Mouse (Mus musculus) hindbrain, embryonic 11.5 days (tissue): ENCODE measurements around the gene Grip1. TPM values are rescaled to one million over a fixed set of nuclear protein-coding genes. Genes with fewer than 3 reads are reported as not detected.

Source experiments
- ATAC-seq: fragments of 200-750 bp; cut with Nextera tagmentation; 2 replicates; pipeline ENCODE4 v1.8.0; 2017; ENCODE audit warnings: mild to moderate bottlenecking, moderate TSS enrichment, moderate library complexity; ENCODE audit not compliant: low FRiP score
- DNase-seq: peaks from one replicate; pipeline ENCODE4 v3.0.0-alpha.2; 2015; ENCODE audit warnings: low spot score
- H3K27ac ChIP-seq: fragments of 300-500 bp; sonication (generic); 2 replicates; pipeline ENCODE4 v1.5.1; 2014; ENCODE audit warnings: mild to moderate bottlenecking, low read depth, low read length
- H3K27me3 ChIP-seq: fragments of 300-500 bp; sonication (generic); 2 replicates; pipeline ENCODE4 v1.6.1; 2014; ENCODE audit warnings: mild to moderate bottlenecking, low read length, moderate library complexity, mixed read lengths; ENCODE audit not compliant: control insufficient read depth, insufficient read depth
- H3K36me3 ChIP-seq: fragments of 300-500 bp; sonication (generic); 2 replicates; pipeline ENCODE4 v1.6.1; 2014; ENCODE audit warnings: mild to moderate bottlenecking, low read length, moderate library complexity, mixed read lengths; ENCODE audit not compliant: control insufficient read depth, insufficient read depth
- H3K4me1 ChIP-seq: fragments of 300-500 bp; sonication (generic); replicated peaks from 2 replicates; pipeline ENCODE4 v1.6.1; 2014; ENCODE audit warnings: low read length, mixed read lengths; ENCODE audit not compliant: control insufficient read depth, insufficient read depth
- H3K4me2 ChIP-seq: fragments of 300-500 bp; sonication (generic); replicated peaks from 2 replicates; pipeline ENCODE4 v1.6.1; 2014; ENCODE audit warnings: mild to moderate bottlenecking, low read depth, low read length
- H3K4me3 ChIP-seq: fragments of 300-500 bp; sonication (generic); 2 replicates; pipeline ENCODE4 v1.5.1; 2014; ENCODE audit warnings: low read depth, low read length
- H3K9ac ChIP-seq: fragments of 300-500 bp; sonication (generic); 2 replicates; pipeline ENCODE4 v1.6.1; 2014; ENCODE audit warnings: low read depth, low read length
- H3K9me3 ChIP-seq: fragments of 300-500 bp; sonication (generic); 2 replicates; pipeline ENCODE4 v1.6.1; 2016; ENCODE audit warnings: low read length; ENCODE audit not compliant: control insufficient read depth
- WGBS: fragments of 180-500 bp; shearing (Covaris S2); extraction: QIAGEN DNeasy Blood & Tissue Kit; methylation state at CpG from one replicate; pipeline ENCODE4 v1.1.7; 2014; 5-methylcytosine and 5-hydroxymethylcytosine counted together
- polyA plus RNA-seq: library from polyadenylated mRNA; unstranded; fragments of >200 nt; fragmentation: Nextera tagmentation; extraction: Ambion mirVana; gene quantifications from 2 replicates; pipeline ENCODE4 v1.2.1, GENCODE M21; 2014

Grip1 gene
- polyA plus RNA-seq, 1 experiment from 2014 or later: 11.8 TPM

- DNase-seq: no peak
- H3K4me3 ChIP-seq: no peak overlapping the region
- no peaks in the 10 kb centered on the region for H3K36me3 ChIP-seq
- no peak overlapping the region for H3K9ac ChIP-seq
- no peak for ATAC-seq
- no peaks in the 10 kb centered on the region for H3K4me1 ChIP-seq
- H3K4me2 ChIP-seq: no peak overlapping the region
- WGBS: 75% methylated on average over 5 of the region's 5 CpGs
- no peaks in the 10 kb centered on the region for H3K9me3 ChIP-seq
- no peaks in the 10 kb centered on the region for H3K27me3 ChIP-seq
- H3K27ac ChIP-seq: no peak overlapping the region
Observed at GRCm38 (mm10) chr10:119778871-119779270, 325.2 kb downstream of the Grip1 start.

- H3K4me1 ChIP-seq: no peaks in the 10 kb centered on the region
- H3K27me3 ChIP-seq: no peaks in the 10 kb centered on the region
- no peaks in the 10 kb centered on the region for H3K9me3 ChIP-seq
- no peak overlapping the region for H3K4me3 ChIP-seq
- ATAC-seq (no peak), DNase-seq (no peak)
- no peak overlapping the region for H3K9ac ChIP-seq
- H3K4me2 ChIP-seq: no peak overlapping the region
- 91% methylated on average over 1 of the region's 1 CpGs for WGBS
- H3K36me3 ChIP-seq: no peaks in the 10 kb centered on the region
- no peak overlapping the region for H3K27ac ChIP-seq
Observed at GRCm38 (mm10) chr10:119779657-119780056, 326.0 kb downstream of the Grip1 start.

- H3K27me3 ChIP-seq: no peaks in the 10 kb centered on the region
- H3K9me3 ChIP-seq: no peaks in the 10 kb centered on the region
- H3K4me3 ChIP-seq: no peak overlapping the region
- H3K4me1 ChIP-seq: no peaks in the 10 kb centered on the region
- no peaks in the 10 kb centered on the region for H3K36me3 ChIP-seq
- no peak overlapping the region for H3K4me2 ChIP-seq
- H3K9ac ChIP-seq: no peak overlapping the region
- H3K27ac ChIP-seq: no peak overlapping the region
- ATAC-seq (no peak), DNase-seq (no peak)
- 80% methylated on average over 1 of the region's 1 CpGs for WGBS
Observed at GRCm38 (mm10) chr10:119790507-119790906, 336.9 kb downstream of the Grip1 start.

DNA sequence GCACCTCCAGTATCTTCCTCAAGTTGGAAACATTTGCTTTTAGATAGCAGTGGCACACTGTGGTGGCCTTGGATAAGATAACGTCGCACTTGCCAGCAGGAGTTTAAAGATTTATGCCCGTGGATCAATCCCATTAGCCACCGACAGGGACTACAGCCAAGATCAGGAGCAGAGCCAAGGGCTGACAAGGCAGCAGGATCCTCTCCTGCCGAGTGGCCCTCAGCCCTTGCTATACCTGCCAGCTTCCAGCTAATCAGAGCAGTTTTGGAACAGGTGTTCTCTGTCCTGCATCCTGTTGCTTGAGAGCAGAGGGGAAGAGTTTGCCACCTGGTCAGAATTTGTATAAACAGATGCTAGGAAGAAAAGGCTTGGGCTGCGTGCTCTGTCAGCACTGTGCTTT, 348.8 kb downstream of the Grip1 start:
- WGBS: 62% methylated on average over 6 of the region's 6 CpGs

GRCm38 (mm10) chr10:119803633-119804422, 350.2 kb downstream of the Grip1 start:
- Histone ChIP-seq H3K4me3 (no peak overlapping the region), H3K4me1 (peaks cover 3% of the 10 kb centered on the region; the same call in 1 of the 2 replicates), H3K27me3 (no peaks in the 10 kb centered on the region), H3K9ac (no peak overlapping the region), H3K27ac (no peak overlapping the region), H3K36me3 (no peaks in the 10 kb centered on the region), H3K4me2 (no peak overlapping the region), H3K9me3 (no peaks in the 10 kb centered on the region)
- WGBS: 61% methylated on average over 13 of the region's 13 CpGs
- peak; percentile 71 for ATAC-seq
- DNase-seq: peak; percentile 85

More for the DNA sequence above, 348.8 kb downstream of the Grip1 start:
- DNase-seq (no peak), ATAC-seq (no peak)
- Histone ChIP-seq H3K36me3 (no peaks in the 10 kb centered on the region), H3K4me1 (peaks cover 3% of the 10 kb centered on the region; the same call in 1 of the 2 replicates), H3K4me3 (no peak overlapping the region), H3K27me3 (no peaks in the 10 kb centered on the region), H3K27ac (no peak overlapping the region), H3K4me2 (no peak overlapping the region), H3K9ac (no peak overlapping the region), H3K9me3 (no peaks in the 10 kb centered on the region)

DNA sequence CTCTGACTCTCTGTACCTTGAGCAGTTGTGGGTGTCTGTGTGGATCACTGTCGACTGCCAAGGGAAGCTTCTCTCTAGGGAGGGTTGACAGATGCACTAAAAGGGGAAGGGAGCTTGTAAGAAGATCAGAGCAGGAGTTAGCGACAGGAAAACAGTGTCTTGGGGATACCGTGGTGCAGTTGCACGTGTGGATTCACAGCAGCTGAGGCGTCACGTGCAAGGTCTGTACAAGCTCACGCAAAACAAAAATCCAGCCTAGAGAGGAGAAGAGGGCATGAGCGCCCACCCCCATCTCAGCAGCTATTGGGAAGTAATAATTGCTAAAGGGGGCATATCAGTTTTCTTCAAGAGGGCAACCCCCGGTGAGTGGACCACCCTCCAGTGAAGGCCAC, 350.8 kb downstream of the Grip1 start:
- WGBS: 82% methylated on average over 9 of the region's 9 CpGs
- Histone ChIP-seq H3K27ac (no peak overlapping the region), H3K4me1 (peaks cover 3% of the 10 kb centered on the region; the same call in 1 of the 2 replicates), H3K4me2 (no peak overlapping the region), H3K9ac (no peak overlapping the region), H3K36me3 (no peaks in the 10 kb centered on the region), H3K27me3 (no peaks in the 10 kb centered on the region), H3K4me3 (no peak overlapping the region), H3K9me3 (no peaks in the 10 kb centered on the region)
- ATAC-seq: no peak
- no peak for DNase-seq

GRCm38 (mm10) chr10:119805082-119805481, 351.5 kb downstream of the Grip1 start:
- no peak overlapping the region for H3K27ac ChIP-seq
- no peak for ATAC-seq
- H3K4me1 ChIP-seq: peaks cover 3% of the 10 kb centered on the region; the same call in 1 of the 2 replicates
- no peaks in the 10 kb centered on the region for H3K9me3 ChIP-seq
- no peaks in the 10 kb centered on the region for H3K27me3 ChIP-seq
- no peaks in the 10 kb centered on the region for H3K36me3 ChIP-seq
- H3K4me3 ChIP-seq: no peak overlapping the region
- H3K4me2 ChIP-seq: no peak overlapping the region
- no peak overlapping the region for H3K9ac ChIP-seq
- WGBS: 86% methylated on average over 7 of the region's 7 CpGs
- no peak for DNase-seq

GRCm38 (mm10) chr10:119806151-119806550, 352.5 kb downstream of the Grip1 start:
- WGBS: 43% methylated on average over 8 of the region's 8 CpGs
- DNase-seq (no peak), ATAC-seq (no peak)
- Histone ChIP-seq H3K27me3 (no peaks in the 10 kb centered on the region), H3K4me2 (no peak overlapping the region), H3K4me3 (no peak overlapping the region), H3K9me3 (no peaks in the 10 kb centered on the region), H3K36me3 (no peaks in the 10 kb centered on the region), H3K4me1 (peaks cover 3% of the 10 kb centered on the region; the same call in 1 of the 2 replicates), H3K9ac (no peak overlapping the region), H3K27ac (0 out of 2 replicates have a peak overlapping the region, but pooled peaks have one; percentile 53)

DNA sequence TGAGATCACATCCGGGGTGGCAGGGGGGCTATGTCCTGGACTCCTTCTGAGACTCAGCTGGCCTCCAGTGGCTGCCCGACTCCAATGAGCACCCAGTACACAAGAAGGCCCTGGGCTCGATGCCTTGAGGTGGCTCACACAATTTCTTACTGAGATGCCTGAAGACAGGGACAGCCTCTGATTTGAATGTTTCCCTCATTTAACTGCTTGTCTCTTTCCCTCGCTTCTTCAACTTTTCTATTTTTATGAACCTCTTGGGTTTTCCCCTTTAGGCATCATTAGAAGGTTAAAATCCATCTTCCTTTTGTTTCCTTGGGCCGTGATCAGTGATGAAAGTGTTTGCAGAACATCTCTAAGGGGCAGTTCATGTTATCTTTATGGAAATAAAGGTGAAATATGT, 354.8 kb downstream of the Grip1 start:
- Histone ChIP-seq H3K4me1 (peaks cover 3% of the 10 kb centered on the region; the same call in 1 of the 2 replicates), H3K27me3 (no peaks in the 10 kb centered on the region), H3K9ac (no peak overlapping the region), H3K4me2 (no peak overlapping the region), H3K27ac (no peak overlapping the region), H3K36me3 (no peaks in the 10 kb centered on the region), H3K9me3 (no peaks in the 10 kb centered on the region), H3K4me3 (no peak overlapping the region)
- ATAC-seq: no peak
- no peak for DNase-seq
- WGBS: 93% methylated on average over 5 of the region's 5 CpGs
